Mouse (Mus musculus) G1E (cell line): ENCODE data around the gene Ube2g2.

Experiments used
- CTCF ChIP-seq: IDR thresholded peaks from 2 replicates; pipeline ENCODE4 v1.5.1; 2012; ENCODE audit warnings: low read depth, low read length, inconsistent platforms, mixed read lengths
- GATA1 ChIP-seq: IDR thresholded peaks from 2 replicates; pipeline ENCODE4 v1.6.1; 2012; ENCODE audit warnings: borderline replicate concordance, low read length, inconsistent platforms, mixed read lengths
- POLR2AphosphoS5 ChIP-seq: IDR thresholded peaks from 2 replicates; pipeline ENCODE4 v1.6.1; 2012; ENCODE audit warnings: low read depth, low read length, inconsistent platforms; ENCODE audit not compliant: insufficient replicate concordance
- TAL1 ChIP-seq: conservative IDR thresholded peaks from 2 replicates; pipeline ENCODE4 v1.6.1; 2012; ENCODE audit warnings: low read depth, low read length, inconsistent platforms, mixed read lengths

- no peak for TF ChIP-seq CTCF
- TF ChIP-seq TAL1: no peak
- TF ChIP-seq GATA1: no peak
- TF ChIP-seq POLR2AphosphoS5: no peak
Measured at GRCm38 (mm10) chr10:77583795-77584422, 38.2 kb upstream of the Ube2g2 start.
